Mouse (Mus musculus): ENCODE results near the gene Lrrc52. TPM values are rescaled to one million over a fixed set of nuclear protein-coding genes. Genes with fewer than 3 reads are reported as not detected.

Gene Lrrc52
- polyA plus RNA-seq, 1 experiment from 2014 or later: not detected

- Histone ChIP-seq H3K27me3 (ENCODE audit: control insufficient read depth, insufficient read depth, low read length) (no peaks in the 10 kb centered on the region), H3K4me3 (ENCODE audit: low read depth, low read length) (no peak overlapping the region), H3K27ac (ENCODE audit: low read depth, low read length) (no peak overlapping the region), H3K4me2 (ENCODE audit: low read depth, low read length) (no peak overlapping the region), H3K9me3 (ENCODE audit: control insufficient read depth, low read length) (no peaks in the 10 kb centered on the region), H3K4me1 (ENCODE audit: control insufficient read depth, insufficient read depth, low read length) (no peaks in the 10 kb centered on the region), H3K36me3 (ENCODE audit: control insufficient read depth, insufficient read depth, low read length) (no peaks in the 10 kb centered on the region), H3K9ac (replicated peaks; ENCODE audit: low read depth, low read length) (no peak overlapping the region)
- WGBS: 77% methylated on average over 6 of the region's 6 CpGs
- no peak for ATAC-seq (ENCODE audit: low read depth)
Measured at GRCm38 (mm10) chr1:167446516-167446915, 20.1 kb downstream of the Lrrc52 start.

- Histone ChIP-seq H3K9ac (replicated peaks; ENCODE audit: low read depth, low read length) (no peak overlapping the region), H3K4me3 (ENCODE audit: low read depth, low read length) (no peak overlapping the region), H3K36me3 (ENCODE audit: control insufficient read depth, insufficient read depth, low read length) (no peaks in the 10 kb centered on the region), H3K9me3 (ENCODE audit: control insufficient read depth, low read length) (no peaks in the 10 kb centered on the region), H3K27ac (ENCODE audit: low read depth, low read length) (no peak overlapping the region), H3K27me3 (ENCODE audit: control insufficient read depth, insufficient read depth, low read length) (no peaks in the 10 kb centered on the region), H3K4me1 (ENCODE audit: control insufficient read depth, insufficient read depth, low read length) (no peaks in the 10 kb centered on the region), H3K4me2 (ENCODE audit: low read depth, low read length) (no peak overlapping the region)
- ATAC-seq (ENCODE audit: low read depth): no peak
- WGBS: 89% methylated on average over 4 of the region's 4 CpGs
Measured at GRCm38 (mm10) chr1:167445167-167445566, 21.4 kb downstream of the Lrrc52 start.

- H3K9me3 ChIP-seq (ENCODE audit: control insufficient read depth, low read length): no peaks in the 10 kb centered on the region
- no peaks in the 10 kb centered on the region for H3K36me3 ChIP-seq (ENCODE audit: control insufficient read depth, insufficient read depth, low read length)
- H3K4me2 ChIP-seq (ENCODE audit: low read depth, low read length): no peak overlapping the region
- no peak overlapping the region for H3K9ac ChIP-seq (replicated peaks; ENCODE audit: low read depth, low read length)
- H3K27me3 ChIP-seq (ENCODE audit: control insufficient read depth, insufficient read depth, low read length): no peaks in the 10 kb centered on the region
- ATAC-seq (ENCODE audit: low read depth): no peak
- H3K4me1 ChIP-seq (ENCODE audit: control insufficient read depth, insufficient read depth, low read length): no peaks in the 10 kb centered on the region
- no peak overlapping the region for H3K4me3 ChIP-seq (ENCODE audit: low read depth, low read length)
- no peak overlapping the region for H3K27ac ChIP-seq (ENCODE audit: low read depth, low read length)
- 61% methylated on average over 9 of the region's 9 CpGs for WGBS
Measured at GRCm38 (mm10) chr1:167438231-167438885, 28.2 kb downstream of the Lrrc52 start.

DNA sequence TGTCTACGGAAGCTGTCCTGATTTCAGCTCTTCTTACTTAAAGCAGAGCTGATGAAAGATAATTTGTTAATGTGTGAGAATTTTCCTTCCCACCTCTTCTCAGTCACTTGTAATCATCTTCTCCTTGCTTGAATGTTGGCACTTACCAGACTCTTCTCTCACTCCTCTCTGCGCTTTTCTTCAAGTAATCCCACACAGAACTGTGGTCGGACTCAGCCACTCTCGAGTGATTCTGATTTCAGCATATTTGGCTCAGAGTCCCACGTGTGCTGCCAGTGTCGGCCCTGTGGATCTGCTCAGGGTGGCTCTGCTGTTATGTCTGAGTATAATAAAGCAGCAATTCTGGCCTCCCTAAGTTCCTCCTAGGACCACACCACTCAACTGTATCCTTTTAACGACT is 29.5 kb downstream of the Lrrc52 start:
- no peaks in the 10 kb centered on the region for H3K27me3 ChIP-seq (ENCODE audit: control insufficient read depth, insufficient read depth, low read length)
- no peak overlapping the region for H3K4me3 ChIP-seq (ENCODE audit: low read depth, low read length)
- H3K36me3 ChIP-seq (ENCODE audit: control insufficient read depth, insufficient read depth, low read length): no peaks in the 10 kb centered on the region
- no peaks in the 10 kb centered on the region for H3K9me3 ChIP-seq (ENCODE audit: control insufficient read depth, low read length)
- H3K4me1 ChIP-seq (ENCODE audit: control insufficient read depth, insufficient read depth, low read length): no peaks in the 10 kb centered on the region
- WGBS: 84% methylated on average over 7 of the region's 7 CpGs
- no peak overlapping the region for H3K27ac ChIP-seq (ENCODE audit: low read depth, low read length)
- no peak overlapping the region for H3K4me2 ChIP-seq (ENCODE audit: low read depth, low read length)
- no peak overlapping the region for H3K9ac ChIP-seq (replicated peaks; ENCODE audit: low read depth, low read length)
- ATAC-seq (ENCODE audit: low read depth): no peak

DNA sequence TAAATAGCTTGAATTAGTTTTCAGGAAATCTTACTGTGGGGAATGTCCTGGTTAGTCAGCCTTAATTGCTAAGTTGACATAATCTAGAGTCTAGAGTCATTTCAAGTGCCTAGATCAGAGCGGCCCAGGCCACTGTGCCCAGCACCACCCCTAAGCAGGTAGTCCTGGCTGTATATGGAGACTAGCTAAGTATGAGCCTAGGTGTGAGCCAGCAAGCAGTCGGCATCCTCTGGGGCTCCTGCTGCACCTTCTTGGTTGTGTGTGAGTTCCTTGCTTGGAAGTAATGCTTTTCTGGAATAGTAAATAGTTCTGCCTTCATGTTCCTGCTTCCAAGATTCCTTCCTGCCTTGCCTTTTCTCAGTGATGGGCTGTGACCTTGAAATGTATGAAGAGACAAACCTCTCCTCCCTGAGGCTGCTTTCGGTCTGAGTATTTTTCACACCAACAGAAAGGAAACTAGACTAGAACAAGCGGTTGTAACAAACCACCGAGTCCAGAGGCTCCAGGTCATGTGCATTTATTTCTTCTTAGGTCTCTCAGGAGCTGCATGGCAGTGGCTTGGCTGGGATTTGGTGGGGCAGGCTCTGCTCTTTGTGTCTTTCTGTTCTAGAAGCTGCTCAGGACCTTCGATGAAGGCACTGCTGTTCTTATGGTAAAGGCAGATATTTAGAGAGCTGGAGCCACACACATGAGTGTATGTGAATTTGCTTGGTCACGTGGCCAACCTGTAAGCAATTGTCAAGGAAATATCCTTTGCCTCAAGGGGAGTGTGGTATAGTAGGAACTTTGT is 30.2 kb downstream of the Lrrc52 start:
- Histone ChIP-seq H3K36me3 (ENCODE audit: control insufficient read depth, insufficient read depth, low read length) (no peaks in the 10 kb centered on the region), H3K9ac (replicated peaks; ENCODE audit: low read depth, low read length) (no peak overlapping the region), H3K27me3 (ENCODE audit: control insufficient read depth, insufficient read depth, low read length) (no peaks in the 10 kb centered on the region), H3K4me3 (ENCODE audit: low read depth, low read length) (no peak overlapping the region), H3K27ac (ENCODE audit: low read depth, low read length) (no peak overlapping the region), H3K4me2 (ENCODE audit: low read depth, low read length) (no peak overlapping the region), H3K4me1 (ENCODE audit: control insufficient read depth, insufficient read depth, low read length) (no peaks in the 10 kb centered on the region), H3K9me3 (ENCODE audit: control insufficient read depth, low read length) (no peaks in the 10 kb centered on the region)
- no peak for ATAC-seq (ENCODE audit: low read depth)
- 90% methylated on average over 7 of the region's 7 CpGs for WGBS

DNA sequence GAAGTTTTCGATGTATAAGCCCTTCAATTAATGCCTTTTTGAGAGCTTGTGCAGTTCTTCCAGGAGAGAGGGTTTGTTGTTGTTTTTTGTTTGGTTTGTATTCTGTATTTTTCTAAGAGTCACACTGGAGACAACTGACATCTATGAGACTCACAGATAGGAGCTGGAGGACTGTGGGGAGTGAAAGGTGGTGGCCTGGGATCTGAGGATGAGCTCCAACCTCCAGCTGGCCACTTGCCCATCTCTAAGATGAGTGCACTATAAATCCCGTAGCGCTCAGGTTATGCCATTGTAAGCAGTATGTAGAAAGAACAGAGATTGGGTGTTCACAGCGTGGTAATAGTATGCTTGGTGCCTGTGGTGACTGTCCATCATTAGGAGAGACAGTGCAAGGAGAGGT is 31.6 kb downstream of the Lrrc52 start:
- ATAC-seq (ENCODE audit: low read depth): no peak

DNA sequence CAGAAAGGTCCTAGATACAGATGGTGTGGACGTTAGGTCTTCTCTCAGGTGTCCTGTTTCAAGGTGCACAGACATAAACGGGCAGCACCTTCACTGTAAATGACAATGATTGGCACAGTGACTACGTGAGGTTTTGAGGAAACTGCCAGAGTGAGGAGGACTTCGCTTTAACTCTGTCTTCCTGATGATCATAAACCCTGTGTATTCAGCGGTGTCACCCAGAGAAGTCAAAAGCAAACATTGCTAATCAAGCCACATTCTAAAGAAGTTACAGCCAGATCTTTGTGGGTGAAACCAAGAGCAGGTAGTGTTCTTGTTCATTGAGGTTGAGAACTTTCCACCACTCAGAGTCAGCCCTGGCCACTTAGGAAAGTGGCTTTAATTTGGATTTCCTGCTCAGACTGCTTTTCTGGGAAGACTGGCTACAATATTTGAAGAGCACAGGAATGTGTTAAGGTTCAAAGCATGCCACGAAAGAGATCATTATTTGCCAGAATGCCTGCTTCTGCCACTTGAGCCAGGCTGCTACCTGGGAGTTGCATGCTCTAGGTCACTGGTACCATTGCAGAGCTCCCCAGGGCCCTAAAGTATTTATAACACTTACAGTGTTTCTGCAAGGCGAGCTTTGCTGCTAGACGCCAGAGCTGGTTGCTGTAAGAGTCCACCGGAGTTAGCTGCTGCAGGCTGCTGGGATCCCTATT is 35.5 kb downstream of the Lrrc52 start:
- WGBS: 68% methylated on average over 9 of the region's 9 CpGs
- H3K27me3 ChIP-seq (ENCODE audit: control insufficient read depth, insufficient read depth, low read length): no peaks in the 10 kb centered on the region

More for the DNA sequence above, 31.6 kb downstream of the Lrrc52 start:
- no peak overlapping the region for H3K27ac ChIP-seq (ENCODE audit: low read depth, low read length)
- H3K36me3 ChIP-seq (ENCODE audit: control insufficient read depth, insufficient read depth, low read length): no peaks in the 10 kb centered on the region
- no peaks in the 10 kb centered on the region for H3K4me1 ChIP-seq (ENCODE audit: control insufficient read depth, insufficient read depth, low read length)
- no peaks in the 10 kb centered on the region for H3K27me3 ChIP-seq (ENCODE audit: control insufficient read depth, insufficient read depth, low read length)
- H3K4me2 ChIP-seq (ENCODE audit: low read depth, low read length): no peak overlapping the region
- WGBS: 89% methylated on average over 4 of the region's 4 CpGs
- no peaks in the 10 kb centered on the region for H3K9me3 ChIP-seq (ENCODE audit: control insufficient read depth, low read length)
- no peak overlapping the region for H3K4me3 ChIP-seq (ENCODE audit: low read depth, low read length)
- no peak overlapping the region for H3K9ac ChIP-seq (replicated peaks; ENCODE audit: low read depth, low read length)

DNA sequence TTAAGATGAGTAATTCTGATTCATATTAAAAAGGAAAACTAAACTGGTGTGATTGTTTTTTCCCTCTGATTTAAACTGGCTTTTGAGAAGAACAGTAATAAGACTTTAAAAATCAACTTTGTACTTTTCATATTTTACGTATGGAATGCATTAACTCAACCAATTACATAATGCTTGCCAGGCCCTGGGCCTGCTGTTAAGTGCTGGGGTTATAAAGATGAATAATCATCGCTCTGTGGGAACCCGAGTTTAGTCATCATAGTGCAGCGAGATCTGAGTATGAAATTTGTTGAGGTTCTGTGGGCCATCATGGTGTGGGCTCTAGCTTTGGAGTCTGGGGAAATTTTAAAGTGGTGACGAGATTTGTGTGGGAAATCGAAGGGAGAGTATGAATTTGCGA is 39.9 kb downstream of the Lrrc52 start:
- no peak for ATAC-seq (ENCODE audit: low read depth)
- H3K4me1 ChIP-seq (ENCODE audit: control insufficient read depth, insufficient read depth, low read length): no peaks in the 10 kb centered on the region
- H3K4me3 ChIP-seq (ENCODE audit: low read depth, low read length): no peak overlapping the region
- H3K27me3 ChIP-seq (ENCODE audit: control insufficient read depth, insufficient read depth, low read length): no peaks in the 10 kb centered on the region
- H3K9me3 ChIP-seq (ENCODE audit: control insufficient read depth, low read length): no peaks in the 10 kb centered on the region
- no peak overlapping the region for H3K4me2 ChIP-seq (ENCODE audit: low read depth, low read length)
- no peak overlapping the region for H3K27ac ChIP-seq (ENCODE audit: low read depth, low read length)
- H3K9ac ChIP-seq (replicated peaks; ENCODE audit: low read depth, low read length): no peak overlapping the region
- H3K36me3 ChIP-seq (ENCODE audit: control insufficient read depth, insufficient read depth, low read length): no peaks in the 10 kb centered on the region
- WGBS: 84% methylated on average over 7 of the region's 7 CpGs

More for the DNA sequence above, 35.5 kb downstream of the Lrrc52 start:
- H3K9me3 ChIP-seq (ENCODE audit: control insufficient read depth, low read length): no peaks in the 10 kb centered on the region
- H3K9ac ChIP-seq (replicated peaks; ENCODE audit: low read depth, low read length): no peak overlapping the region
- H3K27ac ChIP-seq (ENCODE audit: low read depth, low read length): no peak overlapping the region
- ATAC-seq (ENCODE audit: low read depth): no peak
- H3K36me3 ChIP-seq (ENCODE audit: control insufficient read depth, insufficient read depth, low read length): no peaks in the 10 kb centered on the region
- H3K4me3 ChIP-seq (ENCODE audit: low read depth, low read length): no peak overlapping the region
- H3K4me2 ChIP-seq (ENCODE audit: low read depth, low read length): no peak overlapping the region
- no peaks in the 10 kb centered on the region for H3K4me1 ChIP-seq (ENCODE audit: control insufficient read depth, insufficient read depth, low read length)

DNA sequence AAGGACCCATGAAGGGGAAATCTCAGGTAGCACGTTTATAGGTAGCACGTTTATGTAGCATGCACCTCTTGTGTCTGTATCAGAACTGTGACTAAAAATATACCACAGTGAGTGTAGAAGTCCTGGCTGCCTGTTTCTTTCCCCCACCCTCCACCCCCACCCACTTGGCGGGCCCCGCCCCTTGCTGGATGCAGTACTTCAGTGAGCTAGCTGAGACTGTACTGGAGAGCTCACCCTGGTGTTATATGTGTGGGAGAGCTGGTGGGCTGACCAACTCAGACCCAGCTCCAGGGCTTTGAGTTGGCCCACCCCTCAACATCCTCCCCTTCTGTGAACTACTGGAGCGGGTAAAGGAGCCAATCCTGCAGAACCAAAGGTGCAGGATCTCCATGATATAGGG is 41.0 kb downstream of the Lrrc52 start:
- no peaks in the 10 kb centered on the region for H3K36me3 ChIP-seq (ENCODE audit: control insufficient read depth, insufficient read depth, low read length)
- H3K4me1 ChIP-seq (ENCODE audit: control insufficient read depth, insufficient read depth, low read length): no peaks in the 10 kb centered on the region
- no peaks in the 10 kb centered on the region for H3K27me3 ChIP-seq (ENCODE audit: control insufficient read depth, insufficient read depth, low read length)
- no peak overlapping the region for H3K9ac ChIP-seq (replicated peaks; ENCODE audit: low read depth, low read length)
- no peak overlapping the region for H3K4me3 ChIP-seq (ENCODE audit: low read depth, low read length)
- 88% methylated on average over 5 of the region's 5 CpGs for WGBS
- H3K27ac ChIP-seq (ENCODE audit: low read depth, low read length): no peak overlapping the region
- no peak overlapping the region for H3K4me2 ChIP-seq (ENCODE audit: low read depth, low read length)
- ATAC-seq (ENCODE audit: low read depth): no peak
- no peaks in the 10 kb centered on the region for H3K9me3 ChIP-seq (ENCODE audit: control insufficient read depth, low read length)

Data from neural tube, embryonic 14.5 days (tissue).